Mouse (Mus musculus): ENCODE measurements around the gene Myo1b. TPM values are rescaled to one million over a fixed set of nuclear protein-coding genes. Genes with fewer than 3 reads are reported as not detected.

Myo1b gene
- 1 to 10 TPM; 1.9 to 2.5 TPM for total RNA-seq (2023)

GRCm38 (mm10) chr1:51915576-51916156, at the start of gene Myo1b:
Gene Myo1b (minus strand): TSS chr1:51916071.

Other genes starting within 250 kb of the Myo1b start
- gene Stat4, start 71.1 kb upstream of the Myo1b start, total RNA-seq (2023) = 10 to 100 TPM; 38.9 to 44.1 TPM
- gene Stat1, start 203.4 kb upstream of the Myo1b start, total RNA-seq (2023) = 100 to 1,000 TPM; 112 to 128 TPM